Mouse (Mus musculus): ENCODE data around the gene Ap2b1.

GRCm38 (mm10) chr11:83406391-83406790 lies 107.6 kb downstream of the Ap2b1 start:
- TF ChIP-seq POLR2AphosphoS2 (IDR thresholded peaks at IDR 0.05; ENCODE audit: insufficient read length, low read depth) (no peak), POLR2A (IDR thresholded peaks at IDR 0.05; ENCODE audit: insufficient read length, low read depth) (no peak), MAX (IDR thresholded peaks at IDR 0.05; ENCODE audit: low read depth) (no peak), E2F4 (IDR thresholded peaks at IDR 0.05; ENCODE audit: insufficient read depth) (no peak), CEBPB (IDR thresholded peaks at IDR 0.05; ENCODE audit: insufficient read depth, poor library complexity, severe bottlenecking) (no peak)
